16 mouse cellular contexts compared by ENCODE assay signal in genomic region chr11:70807630-70808029, GRCm38 (mm10). TPM values are rescaled to one million over a fixed set of nuclear protein-coding genes. Genes with fewer than 3 reads are reported as not detected.
"Had no signal": no experiment of that assay in that cellular context is flagged by ENCODE, and none has a peak within 500 bp of the region (broad histone marks: within the 10 kb centered on the region; RNA-seq: fewer than 3 reads in every experiment).

No protein-coding gene starts in this region.

- H3K27me3 ChIP-seq: neural tube, embryonic 12.5 days; neural tube, embryonic 13.5 days; neural tube, embryonic 15.5 days; stomach, embryonic 15.5 days had no signal

- H3K4me3 ChIP-seq: neural tube, embryonic 12.5 days; neural tube, embryonic 13.5 days; neural tube, embryonic 15.5 days; stomach, embryonic 15.5 days had no signal

- H3K4me2 ChIP-seq: neural tube, embryonic 12.5 days; neural tube, embryonic 13.5 days; neural tube, embryonic 15.5 days; stomach, embryonic 15.5 days had no signal

- H3K4me1 ChIP-seq: neural tube, embryonic 12.5 days; neural tube, embryonic 13.5 days; neural tube, embryonic 15.5 days; stomach, embryonic 15.5 days had no signal

- H3K27ac ChIP-seq: neural tube, embryonic 12.5 days; neural tube, embryonic 13.5 days; neural tube, embryonic 15.5 days; stomach, embryonic 15.5 days had no signal

- DNase-seq: retina, postnatal 1 day; right cerebral cortex, adult 18-20 months; right cerebral cortex, postnatal 14 days; right cerebral cortex, postnatal 25 days; right cerebral cortex, postnatal 4 days; thymus, adult 18-20 months; thymus, adult 2 months; thymus, postnatal 14 days; thymus, postnatal 25 days; thymus, postnatal 36 days; thymus, postnatal 4 days had no signal

- H3K36me3 ChIP-seq: neural tube, embryonic 12.5 days; neural tube, embryonic 13.5 days; neural tube, embryonic 15.5 days; stomach, embryonic 15.5 days had no signal

- H3K9me3 ChIP-seq: neural tube, embryonic 12.5 days; neural tube, embryonic 13.5 days; neural tube, embryonic 15.5 days; stomach, embryonic 15.5 days had no signal

- H3K9ac ChIP-seq: neural tube, embryonic 12.5 days; neural tube, embryonic 13.5 days; neural tube, embryonic 15.5 days; stomach, embryonic 15.5 days had no signal

RNA-seq across cellular contexts. Expression of gene Scimp, which starts 4.8 kb away (rescaled TPM):
- polyA plus RNA-seq: neural tube, embryonic 12.5 days; neural tube, embryonic 13.5 days; neural tube, embryonic 14.5 days had no signal
